Mouse (Mus musculus) heart, adult 10 weeks (tissue): Measurements from ENCODE around the gene Gm10424. TPM values are rescaled to one million over a fixed set of nuclear protein-coding genes. Genes with fewer than 3 reads are reported as not detected.

ENCODE experiments used
- polyA plus RNA-seq: library from polyadenylated mRNA; stranded (reverse); fragments of 350-450 nt; fragmentation: Illumina TruSeq; extraction: RNeasy Lipid Tissue Mini Kit (QIAGEN cat#74804); gene quantifications from one replicate; pipeline ENCODE4 v1.2.3, GENCODE M21; 2014; ENCODE audit warnings: low read depth, low replicate concordance

Gene Gm10424
- polyA plus RNA-seq: not detected

GRCm38 (mm10) chr5:95272668-95273067, at the start of gene Gm10424:
Gene Gm10424 (minus strand): TSS chr5:95272768.

DNA sequence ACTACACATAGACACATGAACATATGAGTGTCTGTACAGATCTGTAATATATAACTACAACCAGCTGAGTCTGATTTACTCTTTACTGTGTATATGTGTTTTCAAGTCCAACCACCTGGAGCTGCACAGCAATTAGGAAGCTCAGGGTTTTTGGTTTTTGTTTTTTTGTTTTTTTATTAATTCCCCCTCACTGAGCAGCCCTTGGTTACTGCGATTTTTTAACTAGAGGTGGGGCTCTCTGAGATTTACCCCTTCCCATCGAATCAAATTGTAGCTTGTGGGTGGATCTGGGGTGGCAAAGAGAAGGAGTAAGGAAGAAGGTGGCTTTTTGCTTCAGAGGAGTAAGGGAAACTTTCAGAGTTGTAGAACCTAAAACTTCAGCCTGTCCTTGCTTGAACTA, 33.0 kb upstream of the Gm10424 start, which contains the start of gene Gm3259:
Gm3259 (plus strand) TSS at position 301 of the 400 bp plus-strand sequence.

Other genes with a start within 250 kb of the Gm10424 start
- gene Gm7942, start 165.8 kb downstream of the Gm10424 start, polyA plus RNA-seq: not detected
- not detected for gene Gm16513, start 90.1 kb downstream of the Gm10424 start, polyA plus RNA-seq
- gene Gm3259, start 33.1 kb upstream of the Gm10424 start, polyA plus RNA-seq: not detected
- gene D5Ertd577e, start 184.0 kb upstream of the Gm10424 start, polyA plus RNA-seq: not detected
- not detected for gene Gm3286, start 238.0 kb upstream of the Gm10424 start, polyA plus RNA-seq